Mouse (Mus musculus) cortical plate, adult 2 months (tissue): Measurements from ENCODE around the gene Diaph3. TPM values are rescaled to one million over a fixed set of nuclear protein-coding genes. Genes with fewer than 3 reads are reported as not detected.

Experiments used
- H3K27ac ChIP-seq: fragments of 200-500 bp; 2 replicates; pipeline ENCODE4 v1.5.1; 2012; ENCODE audit warnings: low read length, control low read depth, inconsistent platforms; ENCODE audit not compliant: insufficient read depth
- H3K4me1 ChIP-seq: fragments of 200-500 bp; 2 replicates; pipeline ENCODE4 v1.6.1; 2011; ENCODE audit warnings: low read length; ENCODE audit not compliant: control insufficient read depth, insufficient read depth
- H3K4me3 ChIP-seq: fragments of 200-500 bp; 2 replicates; pipeline ENCODE4 v1.5.1; 2011; ENCODE audit warnings: mild to moderate bottlenecking, low read length, control low read depth; ENCODE audit not compliant: insufficient read depth
- CTCF ChIP-seq: fragments of 200-500 bp; IDR thresholded peaks from 2 replicates; pipeline ENCODE4 v1.5.1; 2011; ENCODE audit warnings: mild to moderate bottlenecking, control low read depth, low read length; ENCODE audit not compliant: insufficient read depth; ENCODE audit errors: extremely low read depth
- POLR2A ChIP-seq: fragments of 200-500 bp; IDR thresholded peaks from 2 replicates; pipeline ENCODE4 v1.6.1; 2011; ENCODE audit warnings: mild to moderate bottlenecking, low read length, control low read depth; ENCODE audit not compliant: insufficient read depth; ENCODE audit errors: extremely low read depth
- polyA plus RNA-seq: library from polyadenylated mRNA; depleted of rRNA; stranded (reverse); fragments of >200 nt; gene quantifications from 2 replicates; pipeline ENCODE4 v1.2.3, GENCODE M21; 2012

Gene Diaph3
- polyA plus RNA-seq, 1 experiment: 3.3 TPM

GRCm38 (mm10) chr14:87126076-87126639 lies 14.9 kb downstream of the Diaph3 start:
- Histone ChIP-seq H3K27ac (no peak overlapping the region), H3K4me1 (no peaks in the 10 kb centered on the region), H3K4me3 (no peak overlapping the region)
- TF ChIP-seq POLR2A (no peak), CTCF (no peak)

GRCm38 (mm10) chr14:87125492-87125891 lies 15.5 kb downstream of the Diaph3 start:
- no peak for TF ChIP-seq POLR2A
- no peak for TF ChIP-seq CTCF
- Histone ChIP-seq H3K4me3 (no peak overlapping the region), H3K4me1 (no peaks in the 10 kb centered on the region), H3K27ac (no peak overlapping the region)

GRCm38 (mm10) chr14:87123091-87123490 lies 17.9 kb downstream of the Diaph3 start:
- no peak overlapping the region for H3K27ac ChIP-seq
- TF ChIP-seq POLR2A (no peak), CTCF (no peak)
- no peaks in the 10 kb centered on the region for H3K4me1 ChIP-seq
- H3K4me3 ChIP-seq: no peak overlapping the region

GRCm38 (mm10) chr14:87121868-87122267 lies 19.2 kb downstream of the Diaph3 start:
- Histone ChIP-seq H3K4me1 (no peaks in the 10 kb centered on the region), H3K27ac (no peak overlapping the region), H3K4me3 (no peak overlapping the region)
- TF ChIP-seq CTCF (no peak), POLR2A (no peak)

- Histone ChIP-seq H3K4me3 (no peak overlapping the region), H3K4me1 (no peaks in the 10 kb centered on the region), H3K27ac (no peak overlapping the region)
- no peak for TF ChIP-seq POLR2A
- no peak for TF ChIP-seq CTCF
These were observed 30.4 kb downstream of the Diaph3 start for GRCm38 (mm10) chr14:87110634-87111033.

- Histone ChIP-seq H3K27ac (no peak overlapping the region), H3K4me3 (no peak overlapping the region), H3K4me1 (no peaks in the 10 kb centered on the region)
- TF ChIP-seq CTCF (no peak), POLR2A (no peak)
These were observed 41.5 kb downstream of the Diaph3 start for GRCm38 (mm10) chr14:87099380-87100088.

- TF ChIP-seq POLR2A: no peak
- no peak for TF ChIP-seq CTCF
- no peaks in the 10 kb centered on the region for H3K4me1 ChIP-seq
- H3K4me3 ChIP-seq: no peak overlapping the region
- no peak overlapping the region for H3K27ac ChIP-seq
These were observed 42.9 kb downstream of the Diaph3 start for GRCm38 (mm10) chr14:87098093-87098492.

- no peak for TF ChIP-seq CTCF
- no peaks in the 10 kb centered on the region for H3K4me1 ChIP-seq
- H3K27ac ChIP-seq: no peak overlapping the region
- no peak overlapping the region for H3K4me3 ChIP-seq
These were observed 49.5 kb downstream of the Diaph3 start for GRCm38 (mm10) chr14:87091522-87091921.

GRCm38 (mm10) chr14:87091108-87091507 lies 49.9 kb downstream of the Diaph3 start:
- Histone ChIP-seq H3K4me3 (no peak overlapping the region), H3K27ac (no peak overlapping the region), H3K4me1 (no peaks in the 10 kb centered on the region)
- TF ChIP-seq CTCF: no peak
- TF ChIP-seq POLR2A: no peak

- Histone ChIP-seq H3K4me3 (no peak overlapping the region), H3K27ac (no peak overlapping the region), H3K4me1 (no peaks in the 10 kb centered on the region)
- TF ChIP-seq CTCF: no peak
- no peak for TF ChIP-seq POLR2A
These were observed 52.1 kb downstream of the Diaph3 start for GRCm38 (mm10) chr14:87088928-87089327.

GRCm38 (mm10) chr14:87088456-87088855 lies 52.6 kb downstream of the Diaph3 start:
- Histone ChIP-seq H3K4me1 (no peaks in the 10 kb centered on the region), H3K27ac (no peak overlapping the region), H3K4me3 (no peak overlapping the region)
- TF ChIP-seq CTCF (no peak), POLR2A (no peak)
